In the genomic region with DNA sequence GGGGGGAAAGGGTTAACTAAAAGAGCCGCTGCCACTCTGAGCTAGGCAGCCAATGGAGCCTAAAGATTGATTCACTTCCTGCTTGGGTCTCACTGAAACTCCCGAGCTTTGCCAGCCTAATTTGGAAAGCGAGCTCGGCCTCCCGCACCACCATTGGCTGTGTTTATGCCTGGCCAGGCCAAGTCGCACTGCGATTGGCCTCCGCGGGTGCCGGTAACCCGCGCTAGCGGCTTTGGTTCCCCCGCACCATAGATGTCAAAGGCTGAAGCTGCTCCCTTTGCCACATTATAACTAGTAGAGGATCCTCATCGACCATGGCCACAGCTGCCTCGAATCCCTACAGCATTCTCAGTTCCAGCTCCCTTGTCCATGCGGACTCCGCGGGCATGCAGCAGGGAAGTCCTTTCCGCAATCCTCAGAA, we compare ENCODE assay signal across 8 mouse cellular contexts. TPM values are rescaled to one million over a fixed set of nuclear protein-coding genes. Genes with fewer than 3 reads are reported as not detected.
DNase-seq lines count a peak whose midpoint lies in the region; ATAC-seq and TF ChIP-seq lines count a peak whose summit lies in the region.

TSS of gene Pou3f4 (plus strand) at position 130 of the 421 bp plus-strand sequence.

- H3K4me2 ChIP-seq in forebrain, postnatal 0 days (ENCODE audit: low read depth): peak within 1 kb of the TSS; percentile 51
- peak within 1 kb of the TSS; percentile 60 for H3K4me2 ChIP-seq in intestine, postnatal 0 days (replicated peaks; ENCODE audit: low read depth)
- H3K4me2 ChIP-seq in neural tube, embryonic 12.5 days (replicated peaks): peak within 1 kb of the TSS; percentile 58

- DNase-seq in adrenal gland, postnatal 10 days: peak; percentile 44
- DNase-seq in adrenal gland, postnatal 4 days (ENCODE audit: low spot score in 2 of 2): no peak
- DNase-seq in cerebellum, adult 8-10 months: peak; percentile 12
- peak; percentile 90 for DNase-seq in forebrain, postnatal 0 days
- DNase-seq in limb, embryonic 10.5 days (ENCODE audit: low spot score): peak; percentile 65
- no peak for DNase-seq in adipocyte (ENCODE audit: low spot score)

- no peaks in the 10 kb centered on the region for H3K9me3 ChIP-seq in forebrain, postnatal 0 days (ENCODE audit: low read length)
- no peaks in the 10 kb centered on the region for H3K9me3 ChIP-seq in intestine, postnatal 0 days (ENCODE audit: control insufficient read depth)
- H3K9me3 ChIP-seq in limb, embryonic 10.5 days (replicated peaks): no peaks in the 10 kb centered on the region
- no peaks in the 10 kb centered on the region for H3K9me3 ChIP-seq in neural tube, embryonic 12.5 days

- ATAC-seq in forebrain, postnatal 0 days: peak; percentile 95
- ATAC-seq in intestine, postnatal 0 days: no peak
- ATAC-seq in neural tube, embryonic 12.5 days (ENCODE audit: low FRiP score, low read depth): peak; percentile 88

- WGBS in forebrain, postnatal 0 days: 21% methylated on average over 20 of the region's 20 CpGs
- 15% methylated on average over 20 of the region's 20 CpGs for WGBS in intestine, postnatal 0 days
- WGBS in limb, embryonic 10.5 days: 14% methylated on average over 20 of the region's 20 CpGs
- 11% methylated on average over 20 of the region's 20 CpGs for WGBS in neural tube, embryonic 12.5 days

- no peaks in the 10 kb centered on the region for H3K27me3 ChIP-seq in forebrain, postnatal 0 days (ENCODE audit: insufficient read depth, low read length)
- peaks cover 6% of the 10 kb centered on the region; the same call in 1 of the 2 replicates for H3K27me3 ChIP-seq in intestine, postnatal 0 days (replicated peaks; ENCODE audit: control insufficient read depth, insufficient read depth, low read length)
- peaks cover 66% of the 10 kb centered on the region for H3K27me3 ChIP-seq in limb, embryonic 10.5 days (ENCODE audit: low read depth, poor library complexity, severe bottlenecking)
- no peaks in the 10 kb centered on the region for H3K27me3 ChIP-seq in neural tube, embryonic 12.5 days (replicated peaks)

- H3K4me1 ChIP-seq in forebrain, postnatal 0 days (ENCODE audit: insufficient read depth): no peaks in the 10 kb centered on the region
- no peaks in the 10 kb centered on the region for H3K4me1 ChIP-seq in intestine, postnatal 0 days (replicated peaks; ENCODE audit: control insufficient read depth, insufficient read depth, low read length)
- no peaks in the 10 kb centered on the region; the same call in 1 of the 2 replicates for H3K4me1 ChIP-seq in limb, embryonic 10.5 days
- H3K4me1 ChIP-seq in neural tube, embryonic 12.5 days: no peaks in the 10 kb centered on the region

- peak within 1 kb of the TSS; percentile 51 for H3K9ac ChIP-seq in forebrain, postnatal 0 days
- no peak within 1 kb of the TSS for H3K9ac ChIP-seq in intestine, postnatal 0 days (ENCODE audit: low read depth, low read length)
- H3K9ac ChIP-seq in neural tube, embryonic 12.5 days: peak within 1 kb of the TSS; percentile 61

- no peak for TF ChIP-seq CTCF in forebrain, postnatal 0 days (IDR thresholded peaks at IDR 0.05; ENCODE audit: low read depth)
- TF ChIP-seq CTCF in intestine, postnatal 0 days (IDR thresholded peaks at IDR 0.05; ENCODE audit: low read depth): no peak

- H3K36me3 ChIP-seq in forebrain, postnatal 0 days (ENCODE audit: insufficient read depth): no peaks in the 10 kb centered on the region
- no peaks in the 10 kb centered on the region for H3K36me3 ChIP-seq in intestine, postnatal 0 days (ENCODE audit: control insufficient read depth, insufficient read depth)
- no peaks in the 10 kb centered on the region for H3K36me3 ChIP-seq in limb, embryonic 10.5 days
- H3K36me3 ChIP-seq in neural tube, embryonic 12.5 days: no peaks in the 10 kb centered on the region

- peak within 1 kb of the TSS; percentile 52 for H3K4me3 ChIP-seq in forebrain, postnatal 0 days (ENCODE audit: low read depth, low read length)
- peak within 1 kb of the TSS; percentile 29 for H3K4me3 ChIP-seq in intestine, postnatal 0 days (ENCODE audit: low read depth, low read length)
- peak within 1 kb of the TSS; percentile 52 for H3K4me3 ChIP-seq in limb, embryonic 10.5 days
- peak within 1 kb of the TSS; percentile 51 for H3K4me3 ChIP-seq in neural tube, embryonic 12.5 days

- peak within 1 kb of the TSS; percentile 72 for H3K27ac ChIP-seq in forebrain, postnatal 0 days (ENCODE audit: low read depth, low read length)
- no peak within 1 kb of the TSS for H3K27ac ChIP-seq in intestine, postnatal 0 days (ENCODE audit: low read depth, low read length)
- no peak within 1 kb of the TSS for H3K27ac ChIP-seq in limb, embryonic 10.5 days
- H3K27ac ChIP-seq in neural tube, embryonic 12.5 days: peak within 1 kb of the TSS; percentile 70

RNA-seq across cellular contexts. Expression of gene Pou3f4, which starts in this region (rescaled TPM):
- not detected for total RNA-seq in adrenal gland, postnatal 10 days (2021)
- total RNA-seq in adrenal gland, postnatal 4 days (2021): under 1 TPM in 1 of 2 experiments, not detected in 1; 0.42 TPM
- total RNA-seq in forebrain, postnatal 0 days (2014; rRNA removed): 17.9 and 23.1 TPM in 2 replicates
- 5.1 and 6.6 TPM in 2 replicates for polyA plus RNA-seq in forebrain, postnatal 0 days (2015; fragmentation: Nextera tagmentation; extraction: Ambion mirVana)
- polyA plus RNA-seq in intestine, postnatal 0 days (2015; fragmentation: Nextera tagmentation; extraction: Ambion mirVana): 0.04 and 0.05 TPM in 2 replicates
- 0.14 and 0.21 TPM in 2 replicates for polyA plus RNA-seq in limb, embryonic 10.5 days (2016; fragmentation: Nextera tagmentation; extraction: Ambion mirVana)
- polyA plus RNA-seq in neural tube, embryonic 12.5 days (2016; fragmentation: Nextera tagmentation; extraction: Ambion mirVana): 9.0 and 14.4 TPM in 2 replicates

Comparison
In these comparisons a context has a peak if more than half of its experiments do, and no peak if none do; other contexts are left out.
1. RNA of gene Pou3f4 (total RNA-seq): 17.9 to 23.1 TPM in forebrain, postnatal 0 days; 0.42 TPM in adrenal gland, postnatal 4 days and not detected in adrenal gland, postnatal 10 days; every median in the first group is over 10 times any median in the second.
2. Peak in DNase-seq in adrenal gland, postnatal 10 days; RNA of the gene not detected or under 1 TPM.
3. Peak in DNase-seq and H3K4me3 ChIP-seq in limb, embryonic 10.5 days; RNA of the gene not detected or under 1 TPM.
4. DNase-seq: peak in cerebellum, adult 8-10 months (single experiment) and forebrain, postnatal 0 days (single experiment); none in adrenal gland, postnatal 4 days (0 of 2) and adipocyte (single experiment).
5. H3K27ac ChIP-seq: peak in forebrain, postnatal 0 days (single experiment) and neural tube, embryonic 12.5 days (single experiment); none in intestine, postnatal 0 days (single experiment) and limb, embryonic 10.5 days (single experiment).
6. Peak in every context shown above with its lines, with median percentiles within 50 percentile points of each other: H3K4me2 ChIP-seq and H3K4me3 ChIP-seq.